Mouse (Mus musculus): ENCODE results near the gene Chd1l. TPM values are rescaled to one million over a fixed set of nuclear protein-coding genes. Genes with fewer than 3 reads are reported as not detected.

Chd1l gene
- polyA plus RNA-seq, 1 experiment from 2014 or later, result 8.5 TPM

GRCm38 (mm10) chr3:97564588-97564987 is 45.4 kb downstream of the Chd1l start:
- WGBS, result 89% methylated on average over 5 of the region's 5 CpGs
- Histone ChIP-seq H3K9me3 (no peaks in the 10 kb centered on the region), H3K36me3 (no peaks in the 10 kb centered on the region), H3K27me3 (no peaks in the 10 kb centered on the region), H3K4me1 (no peaks in the 10 kb centered on the region), H3K27ac (replicated peaks) (no peak overlapping the region), H3K4me2 (replicated peaks) (no peak overlapping the region), H3K9ac (replicated peaks) (no peak overlapping the region), H3K4me3 (no peak overlapping the region)
- no peak for ATAC-seq (replicated peaks)

DNA sequence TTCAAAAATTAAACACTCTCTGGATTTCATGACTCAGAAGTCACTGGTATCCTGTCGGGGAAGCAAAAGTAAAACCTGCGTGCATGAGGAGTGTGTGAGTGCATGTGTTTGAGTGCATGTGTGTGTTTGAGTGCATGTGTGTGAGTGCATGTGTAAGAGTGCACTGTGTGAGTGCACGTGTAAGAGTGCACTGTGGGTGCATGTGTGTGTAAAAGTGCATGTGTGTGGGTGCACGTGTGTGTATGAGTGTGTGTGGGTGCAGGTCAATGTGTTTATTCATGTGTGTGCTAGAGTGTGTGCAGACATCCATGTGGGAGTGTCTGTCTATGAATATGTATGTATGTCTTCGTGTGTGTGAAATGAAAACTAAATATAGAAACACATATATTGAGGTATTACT is 51.4 kb downstream of the Chd1l start:
- no peaks in the 10 kb centered on the region for H3K4me1 ChIP-seq
- WGBS, result 91% methylated on average over 5 of the region's 5 CpGs
- no peak overlapping the region for H3K9ac ChIP-seq (replicated peaks)
- H3K27ac ChIP-seq (replicated peaks), result no peak overlapping the region
- H3K4me3 ChIP-seq, result no peak overlapping the region
- H3K36me3 ChIP-seq, result no peaks in the 10 kb centered on the region
- H3K27me3 ChIP-seq, result no peaks in the 10 kb centered on the region
- H3K9me3 ChIP-seq, result no peaks in the 10 kb centered on the region
- no peak overlapping the region for H3K4me2 ChIP-seq (replicated peaks)
- ATAC-seq (replicated peaks), result no peak

GRCm38 (mm10) chr3:97546205-97546604 is 63.8 kb downstream of the Chd1l start:
- ATAC-seq (replicated peaks), result no peak
- Histone ChIP-seq H3K27me3 (no peaks in the 10 kb centered on the region), H3K9ac (replicated peaks) (no peak overlapping the region), H3K4me3 (no peak overlapping the region), H3K4me1 (no peaks in the 10 kb centered on the region), H3K36me3 (no peaks in the 10 kb centered on the region), H3K4me2 (replicated peaks) (no peak overlapping the region), H3K9me3 (no peaks in the 10 kb centered on the region), H3K27ac (replicated peaks) (no peak overlapping the region)
- WGBS, result 29% methylated on average over 8 of the region's 8 CpGs

GRCm38 (mm10) chr3:97540171-97540570 is 69.8 kb downstream of the Chd1l start:
- H3K4me3 ChIP-seq, result no peak overlapping the region
- WGBS, result 3% methylated on average over 1 of the region's 1 CpGs
- H3K36me3 ChIP-seq, result no peaks in the 10 kb centered on the region
- no peaks in the 10 kb centered on the region for H3K4me1 ChIP-seq
- H3K27me3 ChIP-seq, result no peaks in the 10 kb centered on the region
- no peaks in the 10 kb centered on the region for H3K9me3 ChIP-seq
- H3K4me2 ChIP-seq (replicated peaks), result no peak overlapping the region
- H3K27ac ChIP-seq (replicated peaks), result no peak overlapping the region
- ATAC-seq (replicated peaks), result no peak
- no peak overlapping the region for H3K9ac ChIP-seq (replicated peaks)

DNA sequence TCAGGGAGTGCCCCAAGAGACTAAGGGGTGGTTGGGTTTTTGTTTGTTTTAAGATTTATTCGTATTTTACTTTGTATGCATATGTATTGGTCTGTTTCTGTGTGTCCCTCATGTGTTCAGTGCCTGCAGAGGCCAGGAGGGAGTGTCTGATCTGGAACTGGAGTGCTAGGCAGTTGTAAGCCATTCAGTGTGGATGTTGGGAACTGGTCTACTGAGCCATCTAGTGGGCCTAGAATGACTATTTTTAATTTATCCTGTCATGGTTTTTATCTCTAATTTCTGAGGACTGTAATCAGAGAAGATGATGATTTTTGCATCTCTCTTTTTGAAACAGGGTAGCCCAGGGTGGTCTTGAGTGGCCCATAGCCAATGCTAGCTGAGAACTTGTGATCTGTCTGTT is 71.4 kb downstream of the Chd1l start:
- H3K27me3 ChIP-seq, result no peaks in the 10 kb centered on the region
- no peak overlapping the region for H3K27ac ChIP-seq (replicated peaks)
- H3K36me3 ChIP-seq, result no peaks in the 10 kb centered on the region
- H3K9me3 ChIP-seq, result no peaks in the 10 kb centered on the region
- H3K4me1 ChIP-seq, result no peaks in the 10 kb centered on the region
- no peak overlapping the region for H3K4me3 ChIP-seq
- ATAC-seq (replicated peaks), result no peak
- 69% methylated on average over 1 of the region's 1 CpGs for WGBS
- H3K9ac ChIP-seq (replicated peaks), result no peak overlapping the region
- no peak overlapping the region for H3K4me2 ChIP-seq (replicated peaks)

- Histone ChIP-seq H3K36me3 (no peaks in the 10 kb centered on the region), H3K27me3 (no peaks in the 10 kb centered on the region), H3K4me2 (replicated peaks) (no peak overlapping the region), H3K27ac (replicated peaks) (no peak overlapping the region), H3K9ac (replicated peaks) (no peak overlapping the region), H3K4me1 (no peaks in the 10 kb centered on the region), H3K4me3 (no peak overlapping the region), H3K9me3 (no peaks in the 10 kb centered on the region)
- 83% methylated on average over 2 of the region's 2 CpGs for WGBS
- ATAC-seq (replicated peaks), result no peak
These were observed 73.0 kb downstream of the Chd1l start for GRCm38 (mm10) chr3:97537006-97537405.

GRCm38 (mm10) chr3:97535660-97536059 is 74.3 kb downstream of the Chd1l start:
- no peaks in the 10 kb centered on the region for H3K4me1 ChIP-seq
- H3K9ac ChIP-seq (replicated peaks), result no peak overlapping the region
- no peak overlapping the region for H3K4me3 ChIP-seq
- H3K4me2 ChIP-seq (replicated peaks), result no peak overlapping the region
- no peak for ATAC-seq (replicated peaks)
- WGBS, result 90% methylated on average over 5 of the region's 5 CpGs
- no peaks in the 10 kb centered on the region for H3K9me3 ChIP-seq
- H3K27me3 ChIP-seq, result no peaks in the 10 kb centered on the region
- no peak overlapping the region for H3K27ac ChIP-seq (replicated peaks)
- H3K36me3 ChIP-seq, result no peaks in the 10 kb centered on the region

GRCm38 (mm10) chr3:97525458-97525857 is 84.5 kb downstream of the Chd1l start:
- Histone ChIP-seq H3K4me3 (no peak overlapping the region), H3K27ac (replicated peaks) (no peak overlapping the region; the same call in 1 of the 2 replicates), H3K9ac (replicated peaks) (no peak overlapping the region), H3K27me3 (0 out of 2 replicates have a peak, but pooled peaks cover 2% of the 10 kb centered on the region), H3K4me1 (peaks cover 23% of the 10 kb centered on the region), H3K4me2 (replicated peaks) (no peak overlapping the region), H3K9me3 (no peaks in the 10 kb centered on the region), H3K36me3 (no peaks in the 10 kb centered on the region)
- ATAC-seq (replicated peaks), result peak; percentile 40; the same call in 1 of the 2 replicates
- WGBS, result 22% methylated on average over 8 of the region's 8 CpGs

GRCm38 (mm10) chr3:97524835-97525234 is 85.2 kb downstream of the Chd1l start:
- Histone ChIP-seq H3K4me1 (peaks cover 23% of the 10 kb centered on the region), H3K4me3 (no peak overlapping the region), H3K9ac (replicated peaks) (no peak overlapping the region), H3K9me3 (no peaks in the 10 kb centered on the region), H3K36me3 (no peaks in the 10 kb centered on the region), H3K4me2 (replicated peaks) (no peak overlapping the region), H3K27ac (replicated peaks) (no peak overlapping the region), H3K27me3 (0 out of 2 replicates have a peak, but pooled peaks cover 2% of the 10 kb centered on the region)
- ATAC-seq (replicated peaks), result no peak
- WGBS, result 84% methylated on average over 5 of the region's 5 CpGs

DNA sequence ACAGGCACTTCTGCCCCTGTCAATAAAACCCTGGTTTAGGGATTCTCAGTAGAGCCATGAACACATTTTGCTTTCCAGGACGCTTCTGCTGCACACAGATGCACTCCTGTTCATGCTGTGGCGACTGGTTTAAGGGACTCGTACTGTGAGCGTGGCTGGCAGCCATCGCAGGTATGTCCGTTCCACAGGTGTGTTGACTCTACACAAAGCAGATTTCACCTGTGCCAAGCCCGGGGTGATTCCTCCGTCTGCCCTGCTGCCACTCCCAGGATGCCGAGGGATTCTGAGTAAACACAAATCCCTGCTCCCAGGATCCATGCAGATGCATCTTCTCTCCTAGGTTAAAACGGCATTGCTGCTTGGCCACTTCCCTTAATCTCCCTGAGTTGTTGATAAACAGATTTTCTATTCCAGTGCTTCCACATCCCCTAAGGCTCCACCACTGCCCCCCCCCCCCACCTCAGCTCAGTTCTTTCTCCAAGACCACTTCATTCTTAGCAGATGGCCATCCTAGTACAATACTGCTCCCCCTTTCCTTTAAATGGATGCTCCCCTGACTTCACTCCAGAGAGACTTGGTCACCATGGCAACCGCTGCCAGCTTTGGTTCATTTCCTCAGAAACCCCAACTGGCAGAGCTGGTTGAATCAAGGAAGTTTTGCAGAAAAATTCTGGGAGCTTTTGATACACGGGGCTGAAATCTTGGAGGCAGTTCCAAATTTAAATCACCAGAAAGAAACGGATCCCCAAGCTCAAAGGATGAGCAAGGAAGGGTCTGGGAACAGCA is 87.9 kb downstream of the Chd1l start:
- H3K36me3 ChIP-seq, result no peaks in the 10 kb centered on the region
- H3K4me2 ChIP-seq (replicated peaks), result peak overlapping the region; percentile 22
- H3K4me1 ChIP-seq, result peaks cover 23% of the 10 kb centered on the region
- WGBS, result 59% methylated on average over 13 of the region's 13 CpGs
- peak overlapping the region; percentile 62 for H3K27ac ChIP-seq (replicated peaks)
- H3K27me3 ChIP-seq, result 0 out of 2 replicates have a peak, but pooled peaks cover 2% of the 10 kb centered on the region
- H3K9ac ChIP-seq (replicated peaks), result no peak overlapping the region
- H3K9me3 ChIP-seq, result no peaks in the 10 kb centered on the region; the same call in 1 of the 2 replicates
- H3K4me3 ChIP-seq, result no peak overlapping the region
- ATAC-seq (replicated peaks), result peak; percentile 83

DNA sequence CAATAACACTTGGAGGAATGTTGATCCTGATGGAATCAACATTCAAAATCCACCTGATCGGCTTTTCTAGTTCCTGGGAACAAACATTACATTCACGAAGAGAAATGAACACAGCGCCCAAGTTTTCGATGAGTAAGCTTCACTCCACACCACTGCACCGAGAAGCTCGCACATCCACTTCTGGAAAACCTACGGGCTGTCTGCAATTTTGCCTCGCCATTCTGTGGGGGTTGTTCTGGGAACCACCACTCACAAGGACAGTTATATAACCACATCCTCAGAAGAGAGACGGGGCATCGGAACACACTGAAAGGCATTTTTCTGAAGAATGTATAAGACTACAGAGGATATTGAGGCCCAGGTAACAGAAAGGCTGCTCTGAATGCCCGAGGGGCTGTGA is 90.1 kb downstream of the Chd1l start:
- peaks cover 14% of the 10 kb centered on the region for H3K4me1 ChIP-seq
- no peak overlapping the region for H3K4me2 ChIP-seq (replicated peaks)

DNA sequence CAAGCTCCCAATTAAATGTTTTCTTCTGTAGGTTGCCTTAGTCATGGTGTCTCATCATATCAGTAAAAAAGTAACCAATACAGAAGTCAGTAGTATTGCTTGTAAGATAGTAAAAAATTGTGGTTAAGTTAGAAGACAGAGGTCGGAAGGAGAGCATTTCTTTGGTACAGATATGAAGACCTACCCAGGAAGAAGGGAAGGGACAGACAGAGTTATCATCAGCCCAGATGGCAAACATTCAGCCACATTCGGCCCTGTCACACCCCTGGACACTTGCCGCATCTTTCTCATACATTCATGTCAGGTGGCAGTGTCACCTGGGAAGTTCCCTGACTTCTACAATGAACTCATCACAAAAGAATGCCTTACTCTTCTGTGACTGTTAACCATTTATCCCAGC is 97.7 kb downstream of the Chd1l start:
- ATAC-seq (replicated peaks), result no peak
- 94% methylated on average over 3 of the region's 3 CpGs for WGBS
- H3K4me3 ChIP-seq, result no peak overlapping the region

More for the DNA sequence above, 90.1 kb downstream of the Chd1l start:
- Histone ChIP-seq H3K27ac (replicated peaks) (no peak overlapping the region), H3K4me3 (no peak overlapping the region), H3K9ac (replicated peaks) (no peak overlapping the region), H3K36me3 (no peaks in the 10 kb centered on the region), H3K27me3 (no peaks in the 10 kb centered on the region), H3K9me3 (no peaks in the 10 kb centered on the region; the same call in 1 of the 2 replicates)
- ATAC-seq (replicated peaks), result no peak
- WGBS, result 93% methylated on average over 11 of the region's 11 CpGs

More for the DNA sequence above, 97.7 kb downstream of the Chd1l start:
- Histone ChIP-seq H3K27me3 (no peaks in the 10 kb centered on the region), H3K9ac (replicated peaks) (no peak overlapping the region), H3K27ac (replicated peaks) (no peak overlapping the region), H3K9me3 (no peaks in the 10 kb centered on the region), H3K4me2 (replicated peaks) (no peak overlapping the region), H3K36me3 (no peaks in the 10 kb centered on the region), H3K4me1 (no peaks in the 10 kb centered on the region)

Measured in forebrain, embryonic 15.5 days (tissue).